Mouse (Mus musculus) urinary bladder, adult 2 months (tissue): Measurements from ENCODE around the gene Kdm6a. TPM values are rescaled to one million over a fixed set of nuclear protein-coding genes. Genes with fewer than 3 reads are reported as not detected.
A peak's percentile ranks its signal among the peaks of the same experiment; 100 is the strongest.

Source experiments
- DNase-seq: peaks from one replicate; pipeline ENCODE4 v3.0.0; 2022; ENCODE audit warnings: low spot score
- polyA plus RNA-seq: library from polyadenylated mRNA; depleted of rRNA; stranded (reverse); fragments of >200 nt; gene quantifications from 2 replicates; pipeline ENCODE4 v1.2.3, GENCODE M21; 2012; rRNA removed

Gene Kdm6a
- 19.8 and 23.6 TPM in 2 replicates for polyA plus RNA-seq

- DNase-seq: peak; percentile 99
Measured at GRCm38 (mm10) chrX:18162192-18162857, at the start of gene Kdm6a. TSS of gene Kdm6a (plus strand) at chrX:18162575.

- no peak for DNase-seq
Measured at GRCm38 (mm10) chrX:18145557-18145956, 16.8 kb upstream of the Kdm6a start, which contains the start of gene Dusp21. TSS of gene Dusp21 (plus strand) at chrX:18145857.

- no peak for DNase-seq
Measured at GRCm38 (mm10) chrX:18160734-18161442, 1.5 kb upstream of the Kdm6a start.

- DNase-seq: no peak
Measured at GRCm38 (mm10) chrX:18161796-18162191, 581 bp upstream of the Kdm6a start.

- DNase-seq: peak; percentile 73
Measured at GRCm38 (mm10) chrX:18162861-18163731, 721 bp downstream of the Kdm6a start.

- DNase-seq: no peak
Measured at GRCm38 (mm10) chrX:18163917-18164624, 1.7 kb downstream of the Kdm6a start.

GRCm38 (mm10) chrX:18165121-18165520 is 2.7 kb downstream of the Kdm6a start:
- DNase-seq: no peak

- no peak for DNase-seq
Measured at GRCm38 (mm10) chrX:18166961-18167360, 4.6 kb downstream of the Kdm6a start.

GRCm38 (mm10) chrX:18168940-18169339 is 6.6 kb downstream of the Kdm6a start:
- no peak for DNase-seq

- no peak for DNase-seq
Measured at GRCm38 (mm10) chrX:18174831-18175230, 12.5 kb downstream of the Kdm6a start.

- DNase-seq: no peak
Measured at GRCm38 (mm10) chrX:18177803-18178202, 15.4 kb downstream of the Kdm6a start.

- DNase-seq: no peak
Measured at GRCm38 (mm10) chrX:18179492-18179891, 17.1 kb downstream of the Kdm6a start.

- no peak for DNase-seq
Measured at GRCm38 (mm10) chrX:18187203-18187602, 24.8 kb downstream of the Kdm6a start.

GRCm38 (mm10) chrX:18188293-18188692 is 25.9 kb downstream of the Kdm6a start:
- DNase-seq: no peak

GRCm38 (mm10) chrX:18239572-18239971 is 77.2 kb downstream of the Kdm6a start:
- DNase-seq: no peak

GRCm38 (mm10) chrX:18250621-18251020 is 88.2 kb downstream of the Kdm6a start:
- no peak for DNase-seq

GRCm38 (mm10) chrX:18254767-18255166 is 92.4 kb downstream of the Kdm6a start:
- no peak for DNase-seq

GRCm38 (mm10) chrX:18258238-18258809 is 95.9 kb downstream of the Kdm6a start:
- no peak for DNase-seq

- DNase-seq: no peak
Measured at GRCm38 (mm10) chrX:18278561-18278960, 116.2 kb downstream of the Kdm6a start.

- no peak for DNase-seq
Measured at GRCm38 (mm10) chrX:18280134-18280533, 117.8 kb downstream of the Kdm6a start.
